Mouse (Mus musculus) kidney, adult 2 months (tissue): ENCODE measurements around the gene Snx29. TPM values are rescaled to one million over a fixed set of nuclear protein-coding genes. Genes with fewer than 3 reads are reported as not detected.

Experiments
- DNase-seq: peaks from one replicate; pipeline ENCODE4 v3.0.0; 2021
- H3K27ac ChIP-seq: fragments of 200-500 bp; 2 replicates; pipeline ENCODE4 v1.5.1; 2012; ENCODE audit warnings: low read depth, low read length, control low read depth, inconsistent platforms; ENCODE audit not compliant: insufficient read depth
- H3K27me3 ChIP-seq: fragments of 200-500 bp; replicated peaks from 2 replicates; pipeline ENCODE4 v1.6.1; 2012; ENCODE audit warnings: mild to moderate bottlenecking, moderate library complexity, low read length, inconsistent platforms; ENCODE audit not compliant: control insufficient read depth, insufficient read depth
- H3K36me3 ChIP-seq: fragments of 200-500 bp; 2 replicates; pipeline ENCODE4 v1.6.1; 2012; ENCODE audit warnings: mild to moderate bottlenecking, moderate library complexity, low read length, inconsistent platforms; ENCODE audit not compliant: control insufficient read depth, insufficient read depth
- H3K4me1 ChIP-seq: fragments of 200-500 bp; 2 replicates; pipeline ENCODE4 v1.6.1; 2011; ENCODE audit warnings: low read length; ENCODE audit not compliant: control insufficient read depth, insufficient read depth
- H3K4me3 ChIP-seq: fragments of 200-500 bp; 2 replicates; pipeline ENCODE4 v1.5.1; 2011; ENCODE audit warnings: mild to moderate bottlenecking, low read depth, low read length, control low read depth; ENCODE audit not compliant: insufficient read depth
- CTCF ChIP-seq: fragments of 200-500 bp; conservative IDR thresholded peaks from 2 replicates; pipeline ENCODE4 v1.5.1; 2011; ENCODE audit warnings: low read depth, mild to moderate bottlenecking, control low read depth, low read length, moderate library complexity, mixed read lengths; ENCODE audit not compliant: insufficient read depth, insufficient read length
- POLR2A ChIP-seq: fragments of 200-500 bp; IDR thresholded peaks from one replicate; pipeline ENCODE4 v1.6.1; 2011; ENCODE audit warnings: low read depth, low read length, control low read depth
- WGBS: fragments of 180-500 bp; shearing (Covaris S2); methylation state at CpG from one replicate; pipeline ENCODE4 v1.1.7; 2018; 5-methylcytosine and 5-hydroxymethylcytosine counted together
- polyA plus RNA-seq: library from polyadenylated mRNA; depleted of rRNA; stranded (reverse); fragments of >200 nt; gene quantifications from 2 replicates; pipeline ENCODE4 v1.2.3, GENCODE M21; 2012

The Snx29 gene
- polyA plus RNA-seq, 1 experiment = 64.8 TPM

DNA sequence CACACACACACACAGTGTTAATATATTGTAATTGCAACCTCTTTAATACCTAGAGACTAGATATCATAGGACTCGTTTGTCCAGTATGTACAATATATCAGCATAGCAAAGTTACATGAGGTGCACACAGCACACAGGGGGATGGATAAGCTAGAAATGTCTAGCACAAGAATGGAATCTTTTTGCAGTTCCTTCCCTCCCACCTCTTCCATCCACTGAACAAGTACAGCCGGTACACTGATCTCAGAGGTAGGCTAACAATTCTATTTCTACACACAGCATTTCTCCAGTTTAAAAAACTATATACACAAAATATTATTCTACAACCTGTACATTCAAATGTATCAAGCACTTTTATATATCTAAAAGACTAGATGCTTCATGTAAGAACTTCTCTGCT is 194.0 kb downstream of the Snx29 start:
- H3K4me1 ChIP-seq = peaks cover 6% of the 10 kb centered on the region; the same call in 1 of the 2 replicates
- H3K36me3 ChIP-seq = no peaks in the 10 kb centered on the region; the same call in 1 of the 2 replicates
- no peak overlapping the region for H3K27ac ChIP-seq
- 94% methylated on average over 2 of the region's 2 CpGs for WGBS
- no peaks in the 10 kb centered on the region for H3K27me3 ChIP-seq
- DNase-seq = no peak
- H3K4me3 ChIP-seq = no peak overlapping the region
- TF ChIP-seq CTCF (no peak), POLR2A (no peak)

- H3K4me3 ChIP-seq = no peak overlapping the region
- 95% methylated on average over 6 of the region's 6 CpGs for WGBS
- TF ChIP-seq POLR2A = no peak
- TF ChIP-seq CTCF = no peak
- peaks cover 6% of the 10 kb centered on the region; the same call in 1 of the 2 replicates for H3K4me1 ChIP-seq
- H3K27ac ChIP-seq = no peak overlapping the region
- DNase-seq = no peak
- no peaks in the 10 kb centered on the region for H3K27me3 ChIP-seq
- no peaks in the 10 kb centered on the region; the same call in 1 of the 2 replicates for H3K36me3 ChIP-seq
Measured at GRCm38 (mm10) chr16:11517385-11517784, 194.7 kb downstream of the Snx29 start.

- Histone ChIP-seq H3K36me3 (no peaks in the 10 kb centered on the region; the same call in 1 of the 2 replicates), H3K27me3 (no peaks in the 10 kb centered on the region), H3K4me1 (no peaks in the 10 kb centered on the region), H3K27ac (no peak overlapping the region), H3K4me3 (no peak overlapping the region)
- 60% methylated on average over 12 of the region's 12 CpGs for whole genome bisulfite sequencing
- DNase-seq = no peak
- TF ChIP-seq POLR2A (no peak), CTCF (no peak)
Measured at GRCm38 (mm10) chr16:11518803-11519498, 196.2 kb downstream of the Snx29 start.

DNA sequence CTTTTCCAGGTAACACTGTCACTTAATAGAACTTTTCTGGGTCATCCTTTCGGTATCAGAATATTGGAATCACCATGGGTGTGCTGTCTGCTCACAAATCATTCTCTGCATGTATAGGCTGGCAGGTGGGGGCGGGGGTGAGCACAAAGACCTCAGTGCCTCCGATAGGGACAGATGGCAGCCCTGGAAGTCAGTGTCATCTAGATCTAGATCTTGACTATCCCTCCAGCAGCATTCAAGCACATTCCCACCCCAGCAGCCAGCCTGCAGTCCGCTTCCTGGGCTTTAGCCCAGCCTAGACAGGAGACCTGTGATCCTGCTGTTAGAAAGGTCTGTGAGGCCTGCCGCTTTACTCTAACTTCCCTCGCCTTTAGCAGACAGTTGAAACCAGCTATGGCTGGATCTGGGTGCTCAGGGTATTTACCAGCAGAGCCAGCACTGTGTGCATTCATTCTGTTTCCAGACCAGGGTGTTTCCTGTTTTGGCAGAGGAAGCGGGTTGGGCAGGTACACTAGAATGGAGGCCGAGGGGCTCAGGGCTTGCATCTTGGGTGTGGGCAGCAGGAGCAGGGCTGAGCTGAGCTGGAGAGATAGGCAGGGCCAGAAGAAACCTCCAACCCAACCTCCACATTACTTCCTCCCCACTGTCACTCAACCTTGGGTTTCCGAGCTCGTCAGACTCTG is 203.5 kb downstream of the Snx29 start:
- Histone ChIP-seq H3K36me3 (no peaks in the 10 kb centered on the region; the same call in 1 of the 2 replicates), H3K27me3 (no peaks in the 10 kb centered on the region), H3K4me3 (no peak overlapping the region), H3K27ac (no peak overlapping the region; the same call in 1 of the 2 replicates), H3K4me1 (peaks cover 14% of the 10 kb centered on the region; the same call in 1 of the 2 replicates)
- 51% methylated on average over 10 of the region's 10 CpGs for WGBS
- no peak for TF ChIP-seq POLR2A
- no peak for TF ChIP-seq CTCF
- peak; percentile 52 for DNase-seq

DNA sequence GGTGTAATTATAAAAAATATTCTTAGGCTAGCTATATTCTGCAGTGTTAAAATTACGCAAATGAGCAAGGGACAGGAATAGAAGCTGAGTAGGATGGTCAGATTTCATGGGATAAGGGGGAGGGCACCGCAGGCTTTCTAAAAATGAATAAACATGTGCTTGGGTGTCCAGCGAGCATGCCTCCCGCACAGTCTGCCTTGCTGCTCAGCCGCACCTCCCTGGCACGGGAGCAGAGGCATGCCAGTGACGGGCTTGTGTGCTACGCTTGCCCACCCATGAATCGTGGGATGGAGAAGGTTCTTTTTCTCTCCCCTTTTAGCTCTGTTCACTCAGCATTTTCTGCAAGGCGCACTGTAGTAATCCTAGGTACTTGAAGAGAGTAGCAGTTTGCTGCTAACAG is 204.3 kb downstream of the Snx29 start:
- 61% methylated on average over 10 of the region's 10 CpGs for WGBS
- Histone ChIP-seq H3K27me3 (no peaks in the 10 kb centered on the region), H3K4me3 (no peak overlapping the region), H3K4me1 (peaks cover 14% of the 10 kb centered on the region; the same call in 1 of the 2 replicates), H3K36me3 (no peaks in the 10 kb centered on the region; the same call in 1 of the 2 replicates), H3K27ac (0 out of 2 replicates have a peak overlapping the region, but pooled peaks have one; percentile 20)
- no peak for DNase-seq
- TF ChIP-seq CTCF (no peak), POLR2A (no peak)

- no peak overlapping the region for H3K4me3 ChIP-seq
- DNase-seq = no peak
- no peak overlapping the region for H3K27ac ChIP-seq
- 72% methylated on average over 13 of the region's 13 CpGs for WGBS
- no peaks in the 10 kb centered on the region; the same call in 1 of the 2 replicates for H3K36me3 ChIP-seq
- peaks cover 14% of the 10 kb centered on the region; the same call in 1 of the 2 replicates for H3K4me1 ChIP-seq
- no peaks in the 10 kb centered on the region for H3K27me3 ChIP-seq
- TF ChIP-seq CTCF (no peak), POLR2A (no peak)
Measured at GRCm38 (mm10) chr16:11530466-11531194, 207.9 kb downstream of the Snx29 start.

DNA sequence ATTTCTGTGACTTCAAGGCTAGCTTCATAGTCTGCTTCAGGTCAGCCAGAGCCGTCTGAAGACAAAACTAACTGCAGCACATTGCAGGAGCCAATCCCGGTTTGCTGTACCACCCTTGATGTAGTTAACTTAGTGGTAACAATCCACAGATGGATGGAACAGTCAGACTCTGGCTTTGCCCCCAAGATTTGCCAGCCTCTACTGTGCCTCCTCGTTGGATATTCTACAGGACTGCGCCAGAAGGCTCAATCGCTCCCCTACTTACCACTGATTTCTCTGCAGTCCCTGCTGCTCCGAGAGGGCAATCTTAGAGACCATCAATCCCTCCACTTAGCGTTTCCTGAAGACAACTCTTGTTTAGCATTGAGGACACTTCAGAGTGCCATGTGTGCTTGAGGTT is 208.7 kb downstream of the Snx29 start:
- H3K4me1 ChIP-seq = peaks cover 14% of the 10 kb centered on the region; the same call in 1 of the 2 replicates
- no peak overlapping the region for H3K4me3 ChIP-seq
- TF ChIP-seq POLR2A (no peak), CTCF (no peak)
- no peak for DNase-seq
- no peaks in the 10 kb centered on the region; the same call in 1 of the 2 replicates for H3K36me3 ChIP-seq
- no peak overlapping the region for H3K27ac ChIP-seq
- no peaks in the 10 kb centered on the region for H3K27me3 ChIP-seq
- WGBS = 91% methylated on average over 7 of the region's 7 CpGs
